Mouse (Mus musculus): ENCODE measurements at regions not wholly inside any gene's neighbourhood (a gene's known extent, or its start where the extent isn't known, plus 50 kb on each side); places are given as distances from the start of the nearest gene placed in this dataset.
A peak's percentile ranks its signal among the peaks of the same experiment; 100 is the strongest.

- peak; percentile 91 for DNase-seq
These were observed 112.9 kb upstream of the Ado start for GRCm38 (mm10) chr10:67661666-67662065.

- no peak for DNase-seq
These were observed 109.3 kb upstream of the Ado start for GRCm38 (mm10) chr10:67658005-67658545.

- peak; percentile 57 for DNase-seq
These were observed 108.5 kb upstream of the Ado start for GRCm38 (mm10) chr10:67657305-67657704.

GRCm38 (mm10) chr10:67654518-67654917 is 105.8 kb upstream of the Ado start:
- peak; percentile 88 for DNase-seq

GRCm38 (mm10) chr10:67652300-67652699 is 103.5 kb upstream of the Ado start:
- DNase-seq, result no peak

GRCm38 (mm10) chr10:67651386-67651785 is 102.6 kb upstream of the Ado start:
- no peak for DNase-seq

- DNase-seq, result peak; percentile 96
These were observed 99.3 kb upstream of the Ado start for GRCm38 (mm10) chr10:67647777-67648727.

- DNase-seq, result peak; percentile 85
These were observed 98.2 kb upstream of the Ado start for GRCm38 (mm10) chr10:67646659-67647559.

GRCm38 (mm10) chr10:67645821-67646220 is 97.1 kb upstream of the Ado start:
- no peak for DNase-seq

GRCm38 (mm10) chr10:67644280-67644679 is 95.5 kb upstream of the Ado start:
- peak; percentile 96 for DNase-seq

- DNase-seq, result peak; percentile 87
These were observed 94.9 kb upstream of the Ado start for GRCm38 (mm10) chr10:67643685-67644084.

GRCm38 (mm10) chr10:67637339-67637738 is 88.6 kb upstream of the Ado start:
- DNase-seq, result no peak

GRCm38 (mm10) chr10:67636569-67636968 is 87.8 kb upstream of the Ado start:
- DNase-seq, result no peak

GRCm38 (mm10) chr10:67634795-67635194 is 86.0 kb upstream of the Ado start:
- DNase-seq, result no peak

- DNase-seq, result no peak
These were observed 84.3 kb upstream of the Ado start for GRCm38 (mm10) chr10:67633063-67633462.

- no peak for DNase-seq
These were observed 74.6 kb upstream of the Ado start for GRCm38 (mm10) chr10:67623338-67623737.

- DNase-seq, result no peak
These were observed 71.3 kb upstream of the Ado start for GRCm38 (mm10) chr10:67620018-67620417.

- DNase-seq, result no peak
These were observed 69.4 kb upstream of the Ado start for GRCm38 (mm10) chr10:67618112-67618511.

GRCm38 (mm10) chr10:67615016-67615415 is 66.3 kb upstream of the Ado start:
- DNase-seq, result no peak

GRCm38 (mm10) chr10:67610689-67611088 is 61.9 kb upstream of the Ado start:
- no peak for DNase-seq

GRCm38 (mm10) chr10:67608033-67608432 is 59.3 kb upstream of the Ado start:
- no peak for DNase-seq

- DNase-seq, result no peak
These were observed 58.7 kb upstream of the Ado start for GRCm38 (mm10) chr10:67607297-67608032.

- DNase-seq, result no peak
These were observed 58.0 kb upstream of the Ado start for GRCm38 (mm10) chr10:67606739-67607138.

All from heart, adult 11 months (tissue).